ENCODE assay signal across 8 mouse cellular contexts in the genomic region with DNA sequence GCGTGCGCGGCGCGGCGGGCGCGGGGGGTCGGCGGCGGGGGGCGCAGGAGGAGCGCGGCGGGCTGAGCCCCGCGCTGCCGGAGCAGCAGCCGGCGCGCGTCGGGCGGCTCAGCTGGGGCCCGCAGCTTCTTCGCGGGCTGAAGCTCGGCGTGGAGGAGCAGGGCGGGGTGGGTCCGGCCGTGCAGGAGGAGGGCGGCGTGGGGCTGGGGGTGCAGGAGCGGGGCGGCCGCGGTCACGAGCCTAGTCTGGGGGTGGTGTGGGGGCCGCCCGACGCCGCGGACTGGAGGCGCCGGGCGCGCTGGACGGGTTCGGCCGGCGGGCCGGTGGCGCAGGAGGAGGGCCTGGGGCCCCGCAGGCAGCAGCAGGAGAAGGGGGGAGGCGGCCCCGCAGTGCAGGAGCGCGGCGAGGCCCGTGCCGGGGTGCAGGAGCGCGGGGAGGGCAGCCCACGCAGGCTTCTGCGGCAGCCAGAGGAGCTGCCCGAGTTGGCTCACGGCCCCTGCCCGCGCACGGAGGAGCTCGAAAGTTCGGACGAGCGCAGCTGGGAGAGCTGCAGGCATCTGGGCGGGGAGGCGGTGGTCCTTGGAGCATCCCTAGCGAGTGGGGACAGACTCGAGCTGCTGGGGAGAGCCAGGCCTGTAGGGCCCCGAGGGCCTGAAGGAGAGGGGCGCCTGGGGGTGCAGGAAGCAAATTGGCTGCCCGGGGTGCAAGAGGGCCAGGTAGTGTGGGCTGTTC. TPM values are rescaled to one million over a fixed set of nuclear protein-coding genes. Genes with fewer than 3 reads are reported as not detected.
DNase-seq lines count a peak whose midpoint lies in the region; ATAC-seq and TF ChIP-seq lines count a peak whose summit lies in the region.

No protein-coding gene starts in this region.

- H3K4me3 ChIP-seq in forebrain, embryonic 11.5 days (ENCODE audit: low read depth, low read length), result peak overlapping the region; percentile 91
- H3K4me3 ChIP-seq in hindbrain, postnatal 0 days (ENCODE audit: low read length), result peak overlapping the region; percentile 81
- H3K4me3 ChIP-seq in liver, adult 2 months (ENCODE audit: insufficient read depth, low read depth, low read length), result peak overlapping the region; percentile 77
- H3K4me3 ChIP-seq in neural tube, embryonic 13.5 days, result peak overlapping the region; percentile 95

- H3K27ac ChIP-seq in forebrain, embryonic 11.5 days (ENCODE audit: low read depth, low read length), result peak overlapping the region; percentile 76
- H3K27ac ChIP-seq in hindbrain, postnatal 0 days, result peak overlapping the region; percentile 91
- no peak overlapping the region for H3K27ac ChIP-seq in liver, adult 2 months (replicated peaks; ENCODE audit: insufficient read depth, low read depth, low read length)
- peak overlapping the region; percentile 90 for H3K27ac ChIP-seq in neural tube, embryonic 13.5 days (replicated peaks)

- DNase-seq in ovary, postnatal 36 days (ENCODE audit: low spot score), result peak; percentile 57
- no peak for DNase-seq in ovary, adult 18-20 months (ENCODE audit: low spot score)
- DNase-seq in brain, adult 2 months (ENCODE audit: low read depth, low spot score), result peak; percentile 75
- DNase-seq in forebrain, embryonic 11.5 days (ENCODE audit: low spot score), result peak; percentile 81
- peak; percentile 54 for DNase-seq in hindbrain, postnatal 0 days (ENCODE audit: low spot score)
- no peak for DNase-seq in liver, adult 2 months (ENCODE audit: extremely low read depth, low read depth, low spot score)

- peak overlapping the region; percentile 92 for H3K4me2 ChIP-seq in forebrain, embryonic 11.5 days (ENCODE audit: low read depth, low read length, severe bottlenecking)
- peak overlapping the region; percentile 68 for H3K4me2 ChIP-seq in hindbrain, postnatal 0 days (ENCODE audit: low read depth, low read length)
- peak overlapping the region; percentile 92 for H3K4me2 ChIP-seq in neural tube, embryonic 13.5 days

- peak; percentile 80 for ATAC-seq in forebrain, embryonic 11.5 days (replicated peaks; ENCODE audit: low FRiP score)
- peak; percentile 65 for ATAC-seq in hindbrain, postnatal 0 days
- peak; percentile 74 for ATAC-seq in neural tube, embryonic 13.5 days (ENCODE audit: low read depth)
- ATAC-seq in monocyte, adult 5-6 weeks (replicated peaks; ENCODE audit: insufficient number of reproducible peaks, low FRiP score, low TSS enrichment, poor library complexity, severe bottlenecking), result no peak

- under 1% methylated on average over 48 of the region's 82 CpGs for WGBS in forebrain, embryonic 11.5 days
- WGBS in hindbrain, postnatal 0 days, result under 1% methylated on average over 42 of the region's 82 CpGs
- 5% methylated on average over 51 of the region's 82 CpGs for WGBS in liver, adult 2 months
- under 1% methylated on average over 39 of the region's 82 CpGs for WGBS in neural tube, embryonic 13.5 days

- H3K27me3 ChIP-seq in forebrain, embryonic 11.5 days (ENCODE audit: control insufficient read depth, insufficient read depth, low read length), result no peaks in the 10 kb centered on the region
- H3K27me3 ChIP-seq in hindbrain, postnatal 0 days (ENCODE audit: insufficient read depth, low read length), result no peaks in the 10 kb centered on the region
- H3K27me3 ChIP-seq in liver, adult 2 months (ENCODE audit: control insufficient read depth, insufficient read depth, low read length), result no peaks in the 10 kb centered on the region
- no peaks in the 10 kb centered on the region for H3K27me3 ChIP-seq in neural tube, embryonic 13.5 days

- no peaks in the 10 kb centered on the region for H3K36me3 ChIP-seq in forebrain, embryonic 11.5 days (ENCODE audit: control insufficient read depth, insufficient read depth, low read length)
- no peaks in the 10 kb centered on the region for H3K36me3 ChIP-seq in hindbrain, postnatal 0 days (ENCODE audit: insufficient read depth, low read length)
- H3K36me3 ChIP-seq in liver, adult 2 months (ENCODE audit: control insufficient read depth, insufficient read depth, low read length), result no peaks in the 10 kb centered on the region
- H3K36me3 ChIP-seq in neural tube, embryonic 13.5 days, result no peaks in the 10 kb centered on the region

- peak overlapping the region; percentile 91 for H3K9ac ChIP-seq in forebrain, embryonic 11.5 days (ENCODE audit: low read length)
- peak overlapping the region; percentile 90 for H3K9ac ChIP-seq in hindbrain, postnatal 0 days (replicated peaks; ENCODE audit: low read length)
- H3K9ac ChIP-seq in liver, adult 2 months (ENCODE audit: low read depth, low read length), result peak overlapping the region; percentile 97
- peak overlapping the region; percentile 96 for H3K9ac ChIP-seq in neural tube, embryonic 13.5 days

- no peaks in the 10 kb centered on the region; the same call in 1 of the 2 replicates for H3K79me2 ChIP-seq in liver, adult 2 months (ENCODE audit: control insufficient read depth, insufficient read depth, low read length)

- H3K9me3 ChIP-seq in forebrain, embryonic 11.5 days (ENCODE audit: control insufficient read depth, low read length), result no peaks in the 10 kb centered on the region
- H3K9me3 ChIP-seq in hindbrain, postnatal 0 days (ENCODE audit: low read length), result no peaks in the 10 kb centered on the region
- H3K9me3 ChIP-seq in neural tube, embryonic 13.5 days, result no peaks in the 10 kb centered on the region

- peaks cover 14% of the 10 kb centered on the region for H3K4me1 ChIP-seq in forebrain, embryonic 11.5 days (replicated peaks; ENCODE audit: control insufficient read depth, insufficient read depth, low read length)
- peaks cover 16% of the 10 kb centered on the region for H3K4me1 ChIP-seq in hindbrain, postnatal 0 days (ENCODE audit: insufficient read depth, low read length)
- peaks cover 9% of the 10 kb centered on the region for H3K4me1 ChIP-seq in liver, adult 2 months (ENCODE audit: control insufficient read depth, insufficient read depth, low read length)
- peaks cover 38% of the 10 kb centered on the region for H3K4me1 ChIP-seq in neural tube, embryonic 13.5 days (replicated peaks)

- TF ChIP-seq CTCF in hindbrain, postnatal 0 days (IDR thresholded peaks at IDR 0.05; ENCODE audit: low read depth), result no peak
- TF ChIP-seq CTCF in liver, adult 2 months (IDR thresholded peaks at IDR 0.05; ENCODE audit: low read depth, low read length), result no peak

- no peak for TF ChIP-seq POLR2A in liver, adult 2 months (IDR thresholded peaks at IDR 0.05; ENCODE audit: extremely low read depth, insufficient read depth, low read length)

RNA-seq across cellular contexts. Expression of gene Tnk2, which starts 0.6 kb away (rescaled TPM):
- polyA plus RNA-seq in forebrain, embryonic 11.5 days (2014; fragmentation: Nextera tagmentation; extraction: Ambion mirVana), result 11.2 and 12.1 TPM in 2 replicates
- 78.2 and 90.5 TPM in 2 replicates for total RNA-seq in hindbrain, postnatal 0 days (2014; rRNA removed)
- polyA plus RNA-seq in hindbrain, postnatal 0 days (2015; fragmentation: Nextera tagmentation; extraction: Ambion mirVana), result 18.6 and 19.2 TPM in 2 replicates
- total RNA-seq in liver, adult 2 months (2014; rRNA removed), result 1.9 and 4.9 TPM in 2 replicates
- 33.4 and 35.7 TPM in 2 replicates for polyA plus RNA-seq in liver, adult 2 months (2012; rRNA removed)
- polyA plus RNA-seq in neural tube, embryonic 13.5 days (2015; fragmentation: Nextera tagmentation; extraction: Ambion mirVana), result 20.0 and 21.4 TPM in 2 replicates
- 16.2 to 63.7 TPM (median 26.3 TPM) in 3 replicates for total RNA-seq in monocyte, adult 5-6 weeks (2017)

RNA-seq across cellular contexts. Expression of gene Tfrc, which starts 35.5 kb away (rescaled TPM):
- polyA plus RNA-seq in forebrain, embryonic 11.5 days (2014; fragmentation: Nextera tagmentation; extraction: Ambion mirVana), result 68.4 and 73.6 TPM in 2 replicates
- 51.9 and 56.3 TPM in 2 replicates for total RNA-seq in hindbrain, postnatal 0 days (2014; rRNA removed)
- polyA plus RNA-seq in hindbrain, postnatal 0 days (2015; fragmentation: Nextera tagmentation; extraction: Ambion mirVana), result 38.3 and 40.0 TPM in 2 replicates
- 16.0 and 36.5 TPM in 2 replicates for total RNA-seq in liver, adult 2 months (2014; rRNA removed)
- polyA plus RNA-seq in liver, adult 2 months (2012; rRNA removed), result 3.9 and 4.4 TPM in 2 replicates
- 36.0 and 37.9 TPM in 2 replicates for polyA plus RNA-seq in neural tube, embryonic 13.5 days (2015; fragmentation: Nextera tagmentation; extraction: Ambion mirVana)
- 24.5 to 52.2 TPM (median 43.5 TPM) in 3 replicates for total RNA-seq in monocyte, adult 5-6 weeks (2017)

Comparison
In these comparisons a context has a peak if more than half of its experiments do, and no peak if none do; other contexts are left out.
1. DNase-seq: peak in ovary, postnatal 36 days (single experiment), brain, adult 2 months (single experiment), forebrain, embryonic 11.5 days (single experiment) and hindbrain, postnatal 0 days (single experiment); none in ovary, adult 18-20 months (single experiment) and liver, adult 2 months (single experiment).
2. Peak in every context shown above with its lines, with median percentiles within 50 percentile points of each other: H3K4me2 ChIP-seq, H3K4me3 ChIP-seq and H3K9ac ChIP-seq.